Mouse (Mus musculus): ENCODE measurements around the gene Pwwp2a. TPM values are rescaled to one million over a fixed set of nuclear protein-coding genes. Genes with fewer than 3 reads are reported as not detected.

Gene Pwwp2a
- total and polyA plus RNA-seq, 3 experiments, result 20.6 to 32.0 TPM; not detected in 1

DNA sequence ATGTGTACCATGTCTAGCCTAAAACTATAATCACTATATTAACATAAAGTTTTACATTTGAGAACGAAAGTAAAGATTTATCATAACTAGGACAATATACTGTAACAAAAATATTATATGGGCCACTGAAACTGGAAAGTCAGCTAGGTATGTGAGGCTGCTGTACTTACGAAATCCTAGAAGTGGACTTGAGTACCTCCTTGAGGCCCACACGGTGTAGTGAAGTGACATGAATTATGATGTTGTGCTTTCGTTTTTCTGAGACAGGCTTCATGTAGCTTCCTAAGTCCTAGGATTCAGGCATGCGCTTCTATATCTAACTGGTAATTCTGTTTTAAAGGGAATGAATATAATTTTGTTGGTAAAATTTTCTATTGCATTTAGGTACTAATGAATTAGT is 16.8 kb downstream of the Pwwp2a start:
- no peaks in the 10 kb centered on the region for H3K27me3 ChIP-seq (ENCODE audit: control insufficient read depth in 1 of 2, insufficient read depth in 2 of 2, low read length in 2 of 2)
- H3K79me2 ChIP-seq (ENCODE audit: control insufficient read depth, insufficient read depth, low read length, poor library complexity), result peaks cover 18% of the 10 kb centered on the region; the same call in 1 of the 2 replicates
- peaks cover 18 to 24% of the 10 kb centered on the region in 2 experiments for H3K36me3 ChIP-seq (ENCODE audit: control insufficient read depth in 1 of 2, insufficient read depth in 2 of 2, low read length in 2 of 2)
- no peaks in the 10 kb centered on the region for H3K9me3 ChIP-seq (replicated peaks; ENCODE audit: insufficient read depth, low read length)
- no peak overlapping the region for H3K27ac ChIP-seq (ENCODE audit: control insufficient read depth, low read depth, low read length)
- DNase-seq (ENCODE audit: low read depth, low spot score), result no peak
- H3K4me3 ChIP-seq (ENCODE audit: control insufficient read depth in 1 of 2, insufficient read depth in 1 of 2, low read depth in 2 of 2, low read length in 2 of 2), result no peak overlapping the region
- TF ChIP-seq MEF2A (IDR thresholded peaks at IDR 0.05; ENCODE audit: extremely low read depth, insufficient replicate concordance, low read depth, low read length, poor library complexity, severe bottlenecking) (no peak), SMC3 (IDR thresholded peaks at IDR 0.05; ENCODE audit: low read depth, low read length) (no peak), POLR2AphosphoS5 (IDR thresholded peaks at IDR 0.05; ENCODE audit: borderline replicate concordance, low read depth, low read length) (no peak), MYC (IDR thresholded peaks at IDR 0.05; ENCODE audit: low read depth, low read length) (no peak), SIN3A (IDR thresholded peaks at IDR 0.05; ENCODE audit: low read length) (no peak)
- H3K4me1 ChIP-seq (ENCODE audit: control insufficient read depth in 1 of 2, insufficient read depth in 2 of 2, low read length in 2 of 2), result peaks cover 4% of the 10 kb centered on the region in 2 experiments; a peak in 2 of 4 replicates
- H3K9ac ChIP-seq (ENCODE audit: control insufficient read depth, low read depth, low read length, poor library complexity, severe bottlenecking), result no peak overlapping the region

DNA sequence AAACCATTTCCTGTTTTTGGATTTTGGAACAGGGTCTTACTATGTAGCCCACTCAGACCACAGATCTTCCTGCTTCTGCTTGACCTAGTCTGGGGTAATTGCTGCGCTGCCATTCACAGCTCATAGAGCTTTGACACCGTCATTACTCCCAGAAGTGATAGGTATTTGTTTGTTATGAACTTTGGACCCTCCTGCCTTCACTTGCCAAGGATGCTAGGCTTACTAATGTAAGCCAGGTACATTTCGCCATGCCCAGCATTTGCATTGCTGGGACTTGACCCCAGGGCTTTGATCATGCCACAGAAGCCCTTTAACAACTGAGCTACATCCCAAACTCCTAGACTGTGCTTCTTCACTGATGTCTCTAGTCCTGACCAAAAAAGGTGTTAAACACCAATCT is 18.5 kb downstream of the Pwwp2a start:
- H3K4me3 ChIP-seq (ENCODE audit: control insufficient read depth in 1 of 2, insufficient read depth in 1 of 2, low read depth in 2 of 2, low read length in 2 of 2), result no peak overlapping the region
- TF ChIP-seq CHD1 (IDR thresholded peaks at IDR 0.05; ENCODE audit: low read depth, low read length), result no peak
- TF ChIP-seq POLR2AphosphoS5 (IDR thresholded peaks at IDR 0.05; ENCODE audit: borderline replicate concordance, low read depth, low read length), result no peak
- TF ChIP-seq POLR2A (IDR thresholded peaks at IDR 0.05; ENCODE audit: control insufficient read depth in 1 of 2, insufficient read depth in 1 of 2, low read depth in 1 of 2, low read length in 2 of 2, poor library complexity in 1 of 2), result no peak
- no peak for TF ChIP-seq TCF12 (IDR thresholded peaks at IDR 0.05; ENCODE audit: low read depth, low read length)
- TF ChIP-seq TAL1 (IDR thresholded peaks at IDR 0.05; ENCODE audit: low read length), result no peak
- no peak for TF ChIP-seq SIN3A (IDR thresholded peaks at IDR 0.05; ENCODE audit: low read length)
- TF ChIP-seq POLR2AphosphoS2 (IDR thresholded peaks at IDR 0.05; ENCODE audit: low read length), result no peak
- no peak for TF ChIP-seq RCOR1 (IDR thresholded peaks at IDR 0.05; ENCODE audit: low read depth, low read length)
- TF ChIP-seq UBTF (IDR thresholded peaks at IDR 0.05; ENCODE audit: borderline replicate concordance, insufficient read depth, low read depth, low read length), result no peak
- no peak for TF ChIP-seq ZC3H11A (IDR thresholded peaks at IDR 0.05; ENCODE audit: low read depth, low read length)
- TF ChIP-seq MYC (IDR thresholded peaks at IDR 0.05; ENCODE audit: low read depth, low read length), result no peak
- no peak for TF ChIP-seq NRF1 (IDR thresholded peaks at IDR 0.05; ENCODE audit: insufficient read depth, low read depth, low read length, poor library complexity, severe bottlenecking)
- TF ChIP-seq NELFE (IDR thresholded peaks at IDR 0.05; ENCODE audit: low read depth, low read length), result no peak
- no peak for TF ChIP-seq MAFK (IDR thresholded peaks at IDR 0.05; ENCODE audit: borderline replicate concordance, low read depth, low read length)
- TF ChIP-seq JUND (IDR thresholded peaks at IDR 0.05; ENCODE audit: low read depth, low read length), result no peak
- TF ChIP-seq ZNF384 (IDR thresholded peaks at IDR 0.05; ENCODE audit: low read depth, low read length), result no peak
- no peak for TF ChIP-seq ZMIZ1 (IDR thresholded peaks at IDR 0.05; ENCODE audit: low read depth, low read length)
- TF ChIP-seq CTCF (IDR thresholded peaks at IDR 0.05 in 2 of 3, conservative IDR thresholded peaks at IDR 0.05 in 1 of 3; ENCODE audit: control insufficient read depth in 1 of 3, insufficient read depth in 1 of 3, low read depth in 2 of 3, low read length in 3 of 3, poor library complexity in 1 of 3, severe bottlenecking in 1 of 3), result no peak
- TF ChIP-seq EP300 (IDR thresholded peaks at IDR 0.05; ENCODE audit: low read depth in 1 of 2, low read length in 2 of 2), result no peak
- TF ChIP-seq MAX (IDR thresholded peaks at IDR 0.05; ENCODE audit: low read length), result no peak
- no peaks in the 10 kb centered on the region for H3K9me3 ChIP-seq (replicated peaks; ENCODE audit: insufficient read depth, low read length)
- H3K4me1 ChIP-seq (ENCODE audit: control insufficient read depth in 1 of 2, insufficient read depth in 2 of 2, low read length in 2 of 2), result peaks cover 4% of the 10 kb centered on the region in 2 experiments; a peak in 2 of 4 replicates
- H3K79me2 ChIP-seq (ENCODE audit: control insufficient read depth, insufficient read depth, low read length, poor library complexity), result peaks cover 18% of the 10 kb centered on the region; the same call in 1 of the 2 replicates
- DNase-seq (ENCODE audit: low read depth, low spot score), result no peak
- H3K36me3 ChIP-seq (ENCODE audit: control insufficient read depth in 1 of 2, insufficient read depth in 2 of 2, low read length in 2 of 2), result peaks cover 25% of the 10 kb centered on the region in 2 experiments
- H3K27ac ChIP-seq (ENCODE audit: control insufficient read depth, low read depth, low read length), result no peak overlapping the region
- no peak overlapping the region for H3K9ac ChIP-seq (ENCODE audit: control insufficient read depth, low read depth, low read length, poor library complexity, severe bottlenecking)
- no peaks in the 10 kb centered on the region for H3K27me3 ChIP-seq (ENCODE audit: control insufficient read depth in 1 of 2, insufficient read depth in 2 of 2, low read length in 2 of 2)
